Mouse (Mus musculus): ENCODE measurements at regions not wholly inside any gene's neighbourhood (a gene's known extent, or its start where the extent isn't known, plus 50 kb on each side); places are given as distances from the start of the nearest gene placed in this dataset.

DNA sequence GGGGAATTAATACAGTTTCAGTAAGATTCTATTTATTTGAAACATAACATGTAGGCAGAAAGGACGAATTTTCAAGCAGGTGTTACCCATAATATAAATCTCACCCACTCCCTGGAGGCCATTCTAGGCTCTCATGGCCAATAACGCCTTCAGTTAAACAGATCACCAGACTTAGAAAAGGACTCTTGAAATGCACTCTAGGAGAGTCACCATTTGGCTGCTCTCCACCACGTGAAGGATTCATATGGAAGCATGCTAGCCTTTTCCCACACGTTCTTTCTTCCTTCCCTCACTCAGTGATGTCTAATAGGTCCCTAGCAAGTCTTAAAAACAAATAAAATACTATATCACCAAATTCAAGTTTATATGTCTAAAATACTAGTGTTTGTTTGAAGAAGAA is 367.7 kb downstream of the Tox3 start:
- TF ChIP-seq POLR2A (IDR thresholded peaks at IDR 0.05; ENCODE audit: low read depth, low read length) (no peak), CTCF (IDR thresholded peaks at IDR 0.05; ENCODE audit: extremely low read depth, insufficient read length, insufficient replicate concordance, low read depth, low read length) (no peak)

Data from small intestine, adult 2 months (tissue).